Mouse (Mus musculus) ovary, postnatal 10 days (tissue): ENCODE results near the gene Tcp10c.
"Not testable (repeated sequence)": the region's sequence is repeated elsewhere in the genome, so short reads cannot be mapped to it uniquely, and the experiment has no call there.

Experiments used
- DNase-seq: peaks from one replicate; pipeline ENCODE4 v3.0.0; 2022; ENCODE audit warnings: low spot score

The Tcp10c gene

DNA sequence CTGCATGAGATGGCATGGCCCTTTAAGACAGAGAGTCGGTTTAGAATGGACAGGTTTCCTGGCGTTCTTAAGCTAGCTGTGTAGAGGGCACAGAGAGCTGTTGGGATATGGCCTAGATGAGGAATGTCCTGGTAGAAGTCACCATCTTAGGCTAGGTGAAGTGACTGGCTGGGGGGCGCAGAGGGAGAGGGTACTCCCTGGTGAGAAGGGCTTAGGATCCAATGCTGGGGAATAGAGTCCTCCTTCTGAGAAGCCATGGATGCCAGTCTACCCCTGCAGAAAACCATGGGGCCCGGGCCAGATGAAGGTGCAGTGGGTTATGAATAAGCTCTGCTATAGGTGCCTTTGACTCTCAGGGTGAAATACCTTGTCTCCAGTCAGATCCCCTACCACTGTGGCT, at the start of gene Tcp10c:
Gene Tcp10c, plus strand, starts transcription at position 52 of the 400 bp plus-strand sequence.
- not testable (repeated sequence) for DNase-seq

DNA sequence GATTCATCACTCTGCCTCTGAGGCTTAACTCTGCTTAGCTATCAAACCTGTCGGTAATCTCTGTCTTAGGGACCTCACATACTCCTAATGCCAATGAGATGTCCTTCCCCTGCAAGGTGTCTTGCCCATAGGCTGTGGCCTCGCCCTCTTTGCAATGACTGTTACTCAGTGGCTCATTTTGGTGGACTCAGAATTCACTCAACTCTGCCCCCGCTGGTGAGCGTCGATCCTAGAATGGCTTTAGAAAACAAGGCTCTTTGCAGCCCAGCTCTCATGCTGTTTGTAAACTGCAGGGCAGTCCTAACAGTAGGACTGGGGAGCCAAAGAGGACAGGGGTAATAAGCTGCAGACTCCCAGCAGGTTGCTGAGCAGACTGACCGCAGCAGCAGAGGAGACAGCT, 46.5 kb upstream of the Tcp10c start:
- not testable (repeated sequence) for DNase-seq

DNA sequence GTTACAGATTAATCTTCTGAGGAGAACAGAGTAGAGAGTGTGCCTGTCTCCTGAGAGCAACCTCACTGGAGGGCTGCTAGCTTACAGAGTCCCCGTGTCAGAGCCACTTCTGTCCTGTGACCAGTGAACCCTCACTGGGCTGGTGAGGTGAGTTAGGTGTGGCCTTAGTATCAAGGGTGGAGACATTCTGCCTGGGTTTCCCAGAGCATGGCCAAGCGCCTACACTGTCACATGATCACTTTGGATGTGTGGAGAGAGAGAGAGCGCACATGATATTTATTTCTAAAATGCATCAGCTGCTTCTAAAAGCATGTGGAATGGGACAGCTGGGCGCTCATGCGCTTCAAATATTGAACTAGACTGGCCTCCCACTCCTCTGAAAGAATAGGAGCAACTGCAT, 46.0 kb upstream of the Tcp10c start:
- DNase-seq = not testable (repeated sequence)

- DNase-seq = not testable (repeated sequence)
These were observed 45.6 kb upstream of the Tcp10c start for GRCm38 (mm10) chr17:13308746-13309145.

GRCm38 (mm10) chr17:13309182-13309631, 45.2 kb upstream of the Tcp10c start:
- not testable (repeated sequence) for DNase-seq

DNA sequence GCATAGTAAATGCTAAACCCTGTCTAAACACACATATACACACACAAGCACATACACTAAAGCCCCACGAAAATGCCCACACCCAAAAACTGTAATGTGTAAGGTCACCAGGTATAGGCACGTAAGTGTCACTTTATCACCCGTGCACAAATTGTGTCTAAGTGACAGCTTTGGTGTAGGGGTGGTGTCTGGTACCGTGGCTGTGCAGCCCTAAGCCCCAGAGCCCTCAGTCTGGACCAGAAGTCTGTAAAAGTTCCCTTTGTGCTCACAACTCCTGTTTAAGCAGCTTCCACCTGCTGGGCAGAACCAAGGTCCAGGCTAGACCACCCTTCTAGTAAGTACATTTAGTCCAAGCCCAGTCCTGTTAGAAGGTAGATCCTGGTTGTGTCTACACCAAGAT, 24.4 kb upstream of the Tcp10c start:
- DNase-seq = not testable (repeated sequence)

DNA sequence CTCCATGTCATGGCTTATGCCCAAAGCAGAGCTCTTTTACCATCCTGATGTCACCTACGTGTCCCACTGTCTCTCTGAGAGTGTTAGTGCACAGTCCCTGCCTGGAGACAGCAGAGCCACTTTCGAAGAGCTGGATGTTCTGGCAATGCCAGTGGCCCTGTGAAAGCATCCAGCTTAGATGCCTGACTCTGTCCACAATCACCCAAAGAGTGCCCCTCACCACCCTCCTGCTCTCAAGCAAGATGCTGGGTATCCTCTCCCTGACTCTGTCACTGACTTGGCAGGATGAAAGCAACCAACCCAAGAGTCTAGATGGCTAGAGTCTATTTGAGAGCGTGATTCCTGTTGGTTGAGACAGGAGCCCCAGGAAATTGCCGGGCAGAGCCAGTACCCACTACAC, 23.2 kb upstream of the Tcp10c start:
- not testable (repeated sequence) for DNase-seq

GRCm38 (mm10) chr17:13332496-13332895, 21.9 kb upstream of the Tcp10c start:
- not testable (repeated sequence) for DNase-seq

DNA sequence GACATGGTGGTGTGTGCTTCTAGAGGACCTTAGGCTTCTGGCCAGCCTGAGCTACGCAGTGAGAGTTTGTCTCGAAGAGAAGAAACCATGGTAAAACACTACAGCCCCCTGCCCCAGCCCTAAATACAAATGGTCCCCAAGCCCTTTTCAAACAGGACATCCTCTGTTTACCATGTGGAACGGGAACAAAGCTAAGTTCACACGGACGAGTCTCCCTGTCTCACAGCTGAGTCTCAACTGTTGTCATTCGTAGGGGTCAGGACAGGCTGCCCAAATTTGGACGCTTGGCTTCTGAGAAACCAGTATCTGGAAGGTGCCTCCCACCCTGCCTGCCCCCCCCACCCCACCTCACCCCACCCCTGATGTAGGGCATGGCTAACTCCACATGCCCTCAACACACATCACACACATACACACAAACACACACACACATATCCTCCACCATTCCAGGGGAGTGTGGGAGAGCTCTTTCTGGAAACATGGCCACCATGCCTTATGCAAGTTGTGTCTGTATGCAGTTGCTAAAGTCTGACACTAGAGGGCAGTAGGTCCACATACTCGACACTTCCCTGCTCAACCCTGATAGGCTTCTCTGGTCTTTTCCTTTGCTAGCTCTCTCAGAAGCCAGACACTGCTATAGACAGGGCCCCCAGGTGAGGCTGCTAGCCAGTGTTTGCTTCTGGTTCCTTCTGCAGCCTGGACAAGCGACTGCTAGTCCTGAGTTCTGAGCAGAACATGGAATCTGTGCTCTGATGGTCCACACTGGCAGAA, 17.2 kb upstream of the Tcp10c start:
- DNase-seq = not testable (repeated sequence)

GRCm38 (mm10) chr17:13337931-13338330, 16.4 kb upstream of the Tcp10c start:
- not testable (repeated sequence) for DNase-seq

DNA sequence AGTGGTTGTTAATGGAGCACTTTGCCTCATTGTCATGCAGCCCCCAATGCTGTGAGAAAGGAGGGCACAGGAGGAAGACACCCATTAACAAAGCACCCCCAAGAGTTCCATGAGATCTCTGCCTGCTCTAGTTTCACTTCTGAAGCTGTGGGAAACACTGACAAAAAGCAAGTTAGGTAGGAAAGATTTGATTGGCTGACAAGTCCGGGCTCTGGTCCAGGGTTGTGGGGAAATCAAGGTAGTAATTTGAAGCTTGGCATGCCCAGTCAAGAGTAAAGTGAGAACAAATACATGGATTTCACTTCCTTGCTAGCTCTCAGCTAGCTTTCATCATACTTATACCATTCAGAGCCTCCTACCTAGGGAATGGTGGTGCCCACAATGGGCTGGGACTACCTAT, 14.3 kb upstream of the Tcp10c start:
- DNase-seq = not testable (repeated sequence)

DNA sequence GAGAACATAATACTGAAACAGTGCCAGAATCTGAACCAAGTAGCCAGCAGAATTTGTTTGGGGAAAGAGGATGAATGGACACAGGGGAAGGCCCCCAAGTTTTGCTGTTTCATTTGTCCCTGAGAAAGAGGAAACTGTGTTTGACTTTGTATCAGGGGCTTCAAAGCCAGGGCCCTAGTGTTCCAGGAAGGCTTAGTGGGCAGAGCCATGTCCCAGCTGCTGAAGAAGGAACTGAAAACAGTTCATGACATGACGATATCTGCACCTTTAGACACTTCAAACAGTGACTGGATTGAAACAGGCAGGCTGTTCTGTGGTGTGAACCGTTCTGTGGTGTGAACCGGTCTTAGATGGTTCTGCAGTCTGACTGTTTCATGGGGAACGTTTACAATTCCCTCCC, 8.4 kb upstream of the Tcp10c start:
- DNase-seq = not testable (repeated sequence)

GRCm38 (mm10) chr17:13349563-13349962, 4.8 kb upstream of the Tcp10c start:
- not testable (repeated sequence) for DNase-seq

DNA sequence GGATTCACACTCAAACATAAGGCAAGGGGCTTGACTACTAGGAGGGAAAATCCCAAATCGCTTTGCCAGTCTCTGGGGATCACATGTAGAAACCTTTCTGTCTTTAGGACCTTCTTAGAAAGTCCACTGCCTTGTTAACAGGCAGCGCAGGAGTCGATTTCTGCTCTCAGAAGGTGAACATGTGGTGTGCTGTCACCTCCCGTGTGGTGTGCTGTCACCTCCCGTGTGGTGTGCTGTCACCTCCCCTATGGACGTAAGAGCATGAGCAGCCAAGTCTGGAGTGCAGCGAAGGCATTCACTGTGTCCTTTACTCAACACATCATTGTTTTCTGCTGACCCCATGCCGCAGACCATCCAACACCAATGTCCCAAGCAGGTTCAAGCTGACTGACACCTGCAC, 1.1 kb upstream of the Tcp10c start:
- not testable (repeated sequence) for DNase-seq

- DNase-seq = not testable (repeated sequence)
These were observed 8.1 kb downstream of the Tcp10c start for GRCm38 (mm10) chr17:13362489-13362888.

DNA sequence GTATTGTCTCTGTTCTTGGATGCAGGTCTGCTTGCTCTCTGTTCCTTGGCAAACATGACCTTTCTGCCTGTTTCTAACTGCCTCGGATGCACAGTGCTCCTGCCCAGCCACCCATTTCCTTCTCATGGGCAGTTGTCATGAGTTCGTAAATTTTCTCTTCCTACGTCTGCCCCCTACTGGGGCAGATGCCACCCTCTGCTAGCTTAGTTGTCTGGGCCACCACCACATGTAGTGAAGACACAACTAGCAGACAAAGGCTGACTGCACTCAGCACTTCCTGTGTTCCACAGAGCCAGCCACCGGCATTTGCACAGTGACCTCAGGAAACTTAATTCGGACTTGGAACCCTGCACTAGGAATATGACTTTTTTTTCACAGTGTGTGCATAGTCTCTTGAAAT, 9.4 kb downstream of the Tcp10c start:
- DNase-seq = not testable (repeated sequence)

GRCm38 (mm10) chr17:13364196-13364595, 9.8 kb downstream of the Tcp10c start:
- not testable (repeated sequence) for DNase-seq

DNA sequence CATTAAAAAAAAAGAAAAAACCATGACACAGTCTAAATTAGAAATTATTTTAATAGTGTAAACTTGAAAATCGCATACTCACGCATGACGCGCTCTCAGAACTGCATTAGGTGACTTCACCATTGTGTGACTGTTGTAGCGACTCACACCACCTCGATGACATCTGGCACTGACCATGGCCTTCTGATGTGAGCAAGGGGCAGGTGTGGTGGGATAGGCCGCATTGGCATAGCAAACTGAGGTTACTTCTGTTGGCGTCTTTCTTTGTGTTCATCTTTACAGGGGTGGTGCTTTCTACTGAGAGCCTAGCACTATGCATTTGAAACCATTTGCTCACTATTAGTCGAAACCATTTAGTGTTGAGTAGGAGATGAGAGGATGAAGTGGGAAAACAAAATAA, 12.8 kb downstream of the Tcp10c start:
- DNase-seq = not testable (repeated sequence)

DNA sequence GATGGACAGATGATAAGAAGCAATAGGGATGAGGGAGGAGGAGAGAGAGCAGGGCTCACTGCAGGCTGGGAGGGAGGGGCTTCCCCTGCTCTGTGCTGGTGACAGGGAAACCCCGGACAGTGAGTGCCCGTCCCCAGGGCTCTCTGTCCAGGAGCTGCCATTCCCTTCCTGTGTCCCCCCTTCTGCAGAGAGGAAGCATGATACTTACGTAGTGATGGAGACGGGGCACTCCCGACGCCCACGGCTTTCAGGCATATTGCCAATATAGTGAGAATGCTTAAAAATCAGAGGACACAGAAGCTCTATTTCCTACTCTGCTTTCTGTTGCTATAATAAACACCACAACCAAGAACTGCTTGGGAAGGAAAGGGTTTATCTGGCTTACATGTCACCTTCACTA, 14.3 kb downstream of the Tcp10c start:
- DNase-seq = not testable (repeated sequence)

DNA sequence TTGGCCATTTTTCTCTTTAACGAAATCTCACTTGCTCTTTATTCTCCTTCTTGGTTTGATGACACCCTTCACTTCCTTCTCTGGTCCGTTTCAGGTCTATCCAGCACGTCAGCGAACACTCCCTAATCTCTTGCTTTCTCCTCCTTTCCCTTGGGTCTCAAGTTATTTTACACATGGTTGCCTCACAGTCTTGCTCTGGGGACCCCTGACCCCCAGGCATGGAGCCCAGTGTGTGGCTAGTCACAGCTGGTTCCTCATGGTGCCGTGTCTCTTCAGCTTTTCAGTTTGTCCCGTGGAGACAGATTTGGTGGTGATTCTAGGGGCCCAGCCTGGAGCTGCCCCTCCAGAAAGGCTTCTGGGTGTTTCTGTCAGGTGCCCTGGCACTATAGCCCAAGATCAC, 16.4 kb downstream of the Tcp10c start:
- DNase-seq = not testable (repeated sequence)

- DNase-seq = not testable (repeated sequence)
These were observed 24.0 kb downstream of the Tcp10c start for GRCm38 (mm10) chr17:13378341-13378740.

DNA sequence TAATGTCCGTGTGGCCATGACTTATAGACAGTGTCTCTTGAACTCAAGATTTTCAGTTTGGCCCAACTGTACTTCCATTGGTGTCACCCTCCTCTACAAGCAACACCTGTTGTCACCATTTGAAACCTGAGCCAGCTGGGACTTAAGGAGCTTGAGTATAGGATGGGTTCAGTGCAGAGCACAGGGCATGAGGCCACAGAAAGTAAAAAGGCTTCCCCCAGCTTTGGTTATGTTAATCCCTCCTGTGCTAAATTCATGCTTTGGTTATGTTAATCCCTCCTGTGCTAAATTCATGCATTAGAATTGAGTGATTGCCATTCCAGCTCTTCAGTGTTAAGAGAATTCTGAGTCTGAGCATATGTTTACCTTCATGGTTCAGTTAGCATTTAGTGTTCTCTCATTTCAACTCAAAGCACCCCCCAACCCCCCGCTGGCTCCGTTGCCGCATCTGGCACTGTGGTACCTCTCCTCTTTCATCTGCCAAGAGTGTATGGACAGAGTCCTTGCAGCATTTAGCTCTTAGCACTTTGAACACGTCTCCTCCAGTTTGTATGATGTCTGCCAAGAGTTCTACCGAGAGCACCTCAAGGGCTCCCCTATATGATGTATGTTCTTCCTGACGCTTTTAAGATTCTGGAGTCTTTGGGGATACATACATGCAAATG, 25.7 kb downstream of the Tcp10c start:
- DNase-seq = not testable (repeated sequence)

- not testable (repeated sequence) for DNase-seq
These were observed 26.9 kb downstream of the Tcp10c start for GRCm38 (mm10) chr17:13381286-13381685.
